Mouse (Mus musculus) MEL (cell line): ENCODE results near the gene Timm50. TPM values are rescaled to one million over a fixed set of nuclear protein-coding genes. Genes with fewer than 3 reads are reported as not detected.

Source experiments
- DNase-seq: peaks from one replicate; pipeline ENCODE4 v3.0.0; 2011; ENCODE audit warnings: low read depth, low spot score
- H3K27ac ChIP-seq: 2 replicates; pipeline ENCODE4 v1.5.1; 2012; ENCODE audit warnings: low read depth, mild to moderate bottlenecking, control low read depth, low read length, moderate library complexity; ENCODE audit not compliant: control insufficient read depth
- H3K27me3 ChIP-seq, 2 experiments: fragments of 150-350 bp in 1 of 2; sonication (generic) in 1 of 2; 2 replicates each; pipeline ENCODE4 v1.6.1; 2012; ENCODE audit warnings: low read length in 2 of 2, mild to moderate bottlenecking in 2 of 2, improper control_type of control experiment in 1 of 2, moderate library complexity in 1 of 2; ENCODE audit not compliant: insufficient read depth in 2 of 2, control insufficient read depth in 1 of 2
- H3K36me3 ChIP-seq, 2 experiments: 2 replicates each; pipeline ENCODE4 v1.6.1; 2012 to 2014; ENCODE audit warnings: low read length in 2 of 2, improper control_type of control experiment in 1 of 2, inconsistent platforms in 1 of 2, mild to moderate bottlenecking in 1 of 2; ENCODE audit not compliant: insufficient read depth in 2 of 2, control insufficient read depth in 1 of 2
- H3K4me1 ChIP-seq, 2 experiments: fragments of 150-350 bp in 1 of 2; sonication (generic) in 1 of 2; 2 replicates each; pipeline ENCODE4 v1.6.1; 2012; ENCODE audit warnings: low read length in 2 of 2, improper control_type of control experiment in 1 of 2, mild to moderate bottlenecking in 1 of 2; ENCODE audit not compliant: insufficient read depth in 2 of 2, control insufficient read depth in 1 of 2
- H3K4me3 ChIP-seq, 2 experiments: fragments of 150-350 bp in 1 of 2; sonication (generic) in 1 of 2; 2 replicates each; pipeline ENCODE4 v1.5.1; 2012; ENCODE audit warnings: low read depth in 2 of 2, low read length in 2 of 2, mild to moderate bottlenecking in 2 of 2, moderate library complexity in 2 of 2, control low read depth in 1 of 2, improper control_type of control experiment in 1 of 2; ENCODE audit not compliant: control insufficient read depth in 1 of 2, insufficient read depth in 1 of 2
- H3K79me2 ChIP-seq: 2 replicates; pipeline ENCODE4 v1.6.1; 2012; ENCODE audit warnings: mild to moderate bottlenecking, low read length, moderate library complexity; ENCODE audit not compliant: control insufficient read depth, poor library complexity, insufficient read depth
- H3K9ac ChIP-seq: 2 replicates; pipeline ENCODE4 v1.6.1; 2012; ENCODE audit warnings: low read depth, mild to moderate bottlenecking, control low read depth, low read length, moderate library complexity; ENCODE audit not compliant: control insufficient read depth, poor library complexity, severe bottlenecking
- H3K9me3 ChIP-seq: fragments of 150-350 bp; sonication (generic); replicated peaks from 2 replicates; pipeline ENCODE4 v1.6.1; 2012; ENCODE audit warnings: mild to moderate bottlenecking, low read length, improper control_type of control experiment, moderate library complexity; ENCODE audit not compliant: insufficient read depth
- CHD1 ChIP-seq: IDR thresholded peaks from 2 replicates; pipeline ENCODE4 v1.6.1; 2012; ENCODE audit warnings: low read depth, mild to moderate bottlenecking, inconsistent platforms, low read length, improper control_type of control experiment
- CTCF ChIP-seq, 3 experiments: IDR thresholded peaks in 2 of 3; conservative IDR thresholded peaks in 1 of 3; 2 replicates each; pipeline ENCODE4 v1.5.1; 2011 to 2012; ENCODE audit warnings: low read length in 3 of 3, low read depth in 2 of 3, mild to moderate bottlenecking in 2 of 3, improper control_type of control experiment in 1 of 3, inconsistent platforms in 1 of 3, mixed read lengths in 1 of 3, moderate library complexity in 1 of 3; ENCODE audit not compliant: control insufficient read depth in 1 of 3, insufficient read depth in 1 of 3, poor library complexity in 1 of 3, severe bottlenecking in 1 of 3
- ELF1 ChIP-seq: IDR thresholded peaks from 2 replicates; pipeline ENCODE4 v1.6.1; 2014; ENCODE audit warnings: low read depth, mild to moderate bottlenecking, inconsistent platforms, low read length, improper control_type of control experiment, moderate library complexity
- ETS1 ChIP-seq: IDR thresholded peaks from 2 replicates; pipeline ENCODE4 v1.6.1; 2012; ENCODE audit warnings: low read depth, mild to moderate bottlenecking, inconsistent platforms, low read length, improper control_type of control experiment, moderate library complexity
- HCFC1 ChIP-seq: IDR thresholded peaks from 2 replicates; pipeline ENCODE4 v1.6.1; 2012; ENCODE audit warnings: low read depth, mild to moderate bottlenecking, inconsistent platforms, low read length, improper control_type of control experiment, moderate library complexity
- JUND ChIP-seq: IDR thresholded peaks from 2 replicates; pipeline ENCODE4 v1.6.1; 2011; ENCODE audit warnings: low read depth, mild to moderate bottlenecking, improper control_type of control experiment, low read length
- MAFK ChIP-seq: IDR thresholded peaks from 2 replicates; pipeline ENCODE4 v1.6.1; 2011; ENCODE audit warnings: low read depth, mild to moderate bottlenecking, low read length, improper control_type of control experiment, borderline replicate concordance
- MAX ChIP-seq: IDR thresholded peaks from 2 replicates; pipeline ENCODE4 v1.6.1; 2011; ENCODE audit warnings: low read length, improper control_type of control experiment
- MAZ ChIP-seq: IDR thresholded peaks from 2 replicates; pipeline ENCODE4 v1.6.1; 2012; ENCODE audit warnings: low read depth, mild to moderate bottlenecking, inconsistent platforms, low read length, improper control_type of control experiment
- MXI1 ChIP-seq: IDR thresholded peaks from 2 replicates; pipeline ENCODE4 v1.6.1; 2011; ENCODE audit warnings: mild to moderate bottlenecking, low read depth, low read length, improper control_type of control experiment
- NELFE ChIP-seq: IDR thresholded peaks from 2 replicates; pipeline ENCODE4 v1.6.1; 2011; ENCODE audit warnings: low read depth, low read length, improper control_type of control experiment
- NRF1 ChIP-seq: IDR thresholded peaks from 2 replicates; pipeline ENCODE4 v1.6.1; 2014; ENCODE audit warnings: low read depth, mild to moderate bottlenecking, inconsistent platforms, low read length, improper control_type of control experiment, moderate library complexity; ENCODE audit not compliant: poor library complexity, insufficient read depth, severe bottlenecking
- POLR2A ChIP-seq, 2 experiments: IDR thresholded peaks; 2 replicates each; pipeline ENCODE4 v1.6.1; 2011 to 2012; ENCODE audit warnings: low read length in 2 of 2, mild to moderate bottlenecking in 2 of 2, control low read depth in 1 of 2, improper control_type of control experiment in 1 of 2, low read depth in 1 of 2, moderate library complexity in 1 of 2; ENCODE audit not compliant: control insufficient read depth in 1 of 2, insufficient read depth in 1 of 2, poor library complexity in 1 of 2
- POLR2AphosphoS2 ChIP-seq: IDR thresholded peaks from 2 replicates; pipeline ENCODE4 v1.6.1; 2011; ENCODE audit warnings: low read length, improper control_type of control experiment
- POLR2AphosphoS5 ChIP-seq: IDR thresholded peaks from 2 replicates; pipeline ENCODE4 v1.6.1; 2012; ENCODE audit warnings: low read depth, borderline replicate concordance, mild to moderate bottlenecking, inconsistent platforms, low read length, moderate library complexity, mixed read lengths
- SMC3 ChIP-seq: IDR thresholded peaks from 2 replicates; pipeline ENCODE4 v1.6.1; 2011; ENCODE audit warnings: low read depth, low read length, improper control_type of control experiment
- TCF12 ChIP-seq: IDR thresholded peaks from 2 replicates; pipeline ENCODE4 v1.6.1; 2014; ENCODE audit warnings: low read depth, mild to moderate bottlenecking, inconsistent platforms, low read length, improper control_type of control experiment, moderate library complexity
- UBTF ChIP-seq: IDR thresholded peaks from 2 replicates; pipeline ENCODE4 v1.6.1; 2012; ENCODE audit warnings: low read depth, mild to moderate bottlenecking, inconsistent platforms, low read length, improper control_type of control experiment, moderate library complexity, borderline replicate concordance; ENCODE audit not compliant: insufficient read depth
- ZC3H11A ChIP-seq: IDR thresholded peaks from 2 replicates; pipeline ENCODE4 v1.6.1; 2012; ENCODE audit warnings: low read depth, mild to moderate bottlenecking, inconsistent platforms, low read length, improper control_type of control experiment
- polyA plus RNA-seq, 2 experiments: library from polyadenylated mRNA; stranded (reverse) in 1 of 2; unstranded in 1 of 2; fragments of >175 nt in 1 of 2; fragments of >200 nt in 1 of 2; gene quantifications; 2 replicates each; pipeline versions ENCODE4 v1.2.1 to v1.2.4; 2012; ENCODE audit warnings: low replicate concordance in 2 of 2, low read depth in 1 of 2; ENCODE audit not compliant: insufficient read length in 2 of 2, insufficient read depth in 1 of 2, missing spikeins in 1 of 2
- total RNA-seq: library from RNA; depleted of rRNA; stranded (reverse); fragments of 300-350 nt; gene quantifications from 2 replicates; pipeline ENCODE4 v1.2.3, GENCODE M21; 2012

The Timm50 gene
- total and polyA plus RNA-seq, 3 experiments, result 167 to 216 TPM; not detected in 1

- Histone ChIP-seq H3K27me3 (no peaks in the 10 kb centered on the region), H3K9me3 (no peaks in the 10 kb centered on the region), H3K36me3 (peaks cover 6 to 14% of the 10 kb centered on the region in 2 experiments), H3K27ac (no peak overlapping the region), H3K79me2 (peaks cover 3% of the 10 kb centered on the region), H3K9ac (no peak overlapping the region), H3K4me1 (peaks cover 0 to 12% of the 10 kb centered on the region in 2 experiments; a peak in 2 of 4 replicates), H3K4me3 (no peak overlapping the region)
- TF ChIP-seq UBTF, result no peak
- no peak for TF ChIP-seq POLR2AphosphoS2
- TF ChIP-seq CHD1, result no peak
- no peak for TF ChIP-seq NELFE
- no peak for TF ChIP-seq ETS1
- no peak for TF ChIP-seq MAFK
- no peak for TF ChIP-seq MAX
- no peak for TF ChIP-seq JUND
- TF ChIP-seq MAZ, result no peak
- TF ChIP-seq ELF1, result no peak
- TF ChIP-seq NRF1, result no peak
- TF ChIP-seq ZC3H11A, result no peak
- no peak for TF ChIP-seq MXI1
- TF ChIP-seq TCF12, result no peak
- no peak for TF ChIP-seq CTCF (IDR thresholded peaks at IDR 0.05 in 2 of 3, conservative IDR thresholded peaks at IDR 0.05 in 1 of 3; ENCODE audit: control insufficient read depth in 1 of 3, insufficient read depth in 1 of 3, low read depth in 2 of 3, low read length in 3 of 3, poor library complexity in 1 of 3, severe bottlenecking in 1 of 3)
- no peak for TF ChIP-seq SMC3
- TF ChIP-seq HCFC1, result no peak
- no peak for DNase-seq
Observed at GRCm38 (mm10) chr7:28356981-28357380, 45.1 kb upstream of the Timm50 start.

- Histone ChIP-seq H3K36me3 (peaks cover 11 to 20% of the 10 kb centered on the region in 2 experiments), H3K27ac (no peak overlapping the region), H3K27me3 (no peaks in the 10 kb centered on the region), H3K9ac (no peak overlapping the region), H3K9me3 (no peaks in the 10 kb centered on the region)
- peak; percentile 49 for DNase-seq
- no peak for TF ChIP-seq POLR2AphosphoS5
- TF ChIP-seq ELF1, result 0 out of 2 replicates have a peak, but pooled peaks have one; percentile 15
- TF ChIP-seq POLR2A (IDR thresholded peaks at IDR 0.05; ENCODE audit: control insufficient read depth in 1 of 2, insufficient read depth in 1 of 2, low read depth in 1 of 2, low read length in 2 of 2, poor library complexity in 1 of 2), result peak in 1 of 2 experiments; percentile 25; a peak in 1 of 4 replicates
- TF ChIP-seq, all 39 proteins: peak for 2
- H3K4me3 ChIP-seq, result no peak overlapping the region
- H3K4me1 ChIP-seq, result peaks cover 0 to 16% of the 10 kb centered on the region in 2 experiments; a peak in 2 of 4 replicates
- peaks cover 18% of the 10 kb centered on the region for H3K79me2 ChIP-seq
Observed at GRCm38 (mm10) chr7:28355221-28355620, 43.3 kb upstream of the Timm50 start.
